Mouse (Mus musculus): ENCODE data around the gene Itk.

Gene Itk

DNA sequence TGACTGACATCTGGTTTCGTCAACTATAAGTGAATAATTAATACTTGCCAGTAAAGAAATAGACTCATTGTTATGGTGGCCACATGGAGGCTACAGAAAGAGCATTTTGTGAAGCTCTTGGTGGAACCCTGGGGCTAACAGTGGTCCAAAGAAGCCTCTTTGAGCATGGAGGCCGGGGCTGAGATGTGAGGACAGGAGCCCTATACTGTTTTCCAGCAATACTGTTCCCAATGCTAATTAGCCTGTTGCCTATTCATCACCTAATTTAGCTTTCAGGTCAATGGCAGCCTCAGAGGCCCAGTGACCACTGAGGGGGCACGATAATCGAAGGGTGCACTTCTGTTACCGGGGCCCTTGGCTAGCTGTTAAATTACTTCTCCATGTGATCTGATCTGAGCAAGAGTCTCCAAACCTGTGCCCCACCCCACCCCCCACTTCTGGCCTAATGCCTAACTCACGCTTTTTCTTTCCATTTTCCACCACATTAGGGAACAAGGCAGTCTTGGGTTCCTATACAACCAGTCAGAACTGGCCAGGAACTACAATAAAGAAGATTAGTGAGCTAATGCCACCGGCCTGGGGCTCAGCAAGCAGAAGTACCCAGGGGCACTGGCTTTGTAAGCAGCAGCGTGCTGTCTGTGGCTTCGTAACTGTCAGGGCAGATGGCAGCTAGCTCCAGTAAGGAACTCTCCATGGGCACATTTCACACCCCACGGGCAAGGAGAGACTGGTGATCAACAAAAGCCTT is 79.3 kb downstream of the Itk start:
- no peak for DNase-seq (ENCODE audit: extremely low read depth, insufficient read length, low spot score)

DNA sequence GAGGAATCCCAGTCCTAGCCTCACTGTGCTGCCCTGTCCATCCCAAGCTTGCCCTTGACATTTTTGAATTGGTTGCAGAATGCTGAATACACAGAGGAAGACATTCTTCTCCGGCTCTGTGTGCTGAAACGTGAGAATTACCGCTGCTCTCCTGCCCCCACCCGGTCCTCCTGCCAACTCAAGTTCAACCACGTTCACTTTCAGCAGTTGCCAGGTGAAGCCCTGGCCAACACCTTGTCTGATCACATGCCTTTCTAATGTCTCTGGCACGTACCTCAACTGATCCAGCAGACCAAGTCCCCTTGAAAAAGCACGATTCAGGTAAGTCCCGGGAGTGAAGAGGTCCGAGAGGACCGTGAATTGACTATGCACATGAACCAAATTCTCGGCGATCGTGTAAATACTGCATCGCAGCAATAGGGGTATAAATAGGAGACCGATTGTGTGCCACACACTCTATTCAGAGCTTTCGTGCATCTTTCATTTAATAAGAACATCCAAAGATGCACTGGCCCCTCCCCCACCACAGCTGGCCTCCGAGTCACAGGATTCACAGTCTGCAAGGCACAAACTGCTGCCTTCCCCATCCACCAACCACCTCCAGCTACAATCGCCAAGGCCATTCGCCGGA is 80.1 kb downstream of the Itk start:
- DNase-seq (ENCODE audit: extremely low read depth, insufficient read length, low spot score) = no peak

GRCm38 (mm10) chr11:46308271-46308974 is 80.9 kb downstream of the Itk start:
- no peak for DNase-seq (ENCODE audit: extremely low read depth, insufficient read length, low spot score)

GRCm38 (mm10) chr11:46307768-46308167 is 81.5 kb downstream of the Itk start:
- DNase-seq (ENCODE audit: extremely low read depth, insufficient read length, low spot score) = no peak

GRCm38 (mm10) chr11:46306776-46307175 is 82.5 kb downstream of the Itk start:
- DNase-seq (ENCODE audit: extremely low read depth, insufficient read length, low spot score) = no peak

DNA sequence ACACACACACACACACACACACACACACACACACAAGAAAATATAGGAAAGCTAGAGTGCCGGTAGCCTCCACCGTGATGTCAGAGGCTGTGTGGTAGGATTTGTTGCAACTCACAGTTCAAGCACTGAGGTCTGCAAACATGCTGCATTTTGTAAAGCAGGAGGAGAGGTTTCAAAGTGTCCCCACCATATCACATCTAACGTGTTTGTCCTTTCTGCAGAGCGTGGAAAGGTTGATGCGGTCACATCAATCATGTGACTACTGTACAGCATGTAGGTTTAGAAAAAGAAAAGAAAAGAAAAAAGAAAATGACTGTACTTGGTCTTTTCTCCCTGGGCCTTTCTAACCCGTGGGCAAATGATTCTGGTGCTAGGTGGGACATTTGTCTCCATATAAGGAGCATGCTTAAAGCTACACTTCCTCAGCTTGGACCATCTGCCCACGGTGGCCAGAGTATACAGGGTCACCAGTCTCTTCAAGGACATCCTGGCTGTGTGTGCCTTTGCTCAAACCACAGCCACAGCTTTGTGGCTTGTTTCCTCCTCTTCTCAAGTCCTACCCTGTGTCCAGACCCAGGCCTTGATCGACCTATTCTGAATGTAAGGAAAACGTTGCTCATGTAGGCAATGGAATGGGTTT is 83.3 kb downstream of the Itk start:
- DNase-seq (ENCODE audit: extremely low read depth, insufficient read length, low spot score) = no peak

DNA sequence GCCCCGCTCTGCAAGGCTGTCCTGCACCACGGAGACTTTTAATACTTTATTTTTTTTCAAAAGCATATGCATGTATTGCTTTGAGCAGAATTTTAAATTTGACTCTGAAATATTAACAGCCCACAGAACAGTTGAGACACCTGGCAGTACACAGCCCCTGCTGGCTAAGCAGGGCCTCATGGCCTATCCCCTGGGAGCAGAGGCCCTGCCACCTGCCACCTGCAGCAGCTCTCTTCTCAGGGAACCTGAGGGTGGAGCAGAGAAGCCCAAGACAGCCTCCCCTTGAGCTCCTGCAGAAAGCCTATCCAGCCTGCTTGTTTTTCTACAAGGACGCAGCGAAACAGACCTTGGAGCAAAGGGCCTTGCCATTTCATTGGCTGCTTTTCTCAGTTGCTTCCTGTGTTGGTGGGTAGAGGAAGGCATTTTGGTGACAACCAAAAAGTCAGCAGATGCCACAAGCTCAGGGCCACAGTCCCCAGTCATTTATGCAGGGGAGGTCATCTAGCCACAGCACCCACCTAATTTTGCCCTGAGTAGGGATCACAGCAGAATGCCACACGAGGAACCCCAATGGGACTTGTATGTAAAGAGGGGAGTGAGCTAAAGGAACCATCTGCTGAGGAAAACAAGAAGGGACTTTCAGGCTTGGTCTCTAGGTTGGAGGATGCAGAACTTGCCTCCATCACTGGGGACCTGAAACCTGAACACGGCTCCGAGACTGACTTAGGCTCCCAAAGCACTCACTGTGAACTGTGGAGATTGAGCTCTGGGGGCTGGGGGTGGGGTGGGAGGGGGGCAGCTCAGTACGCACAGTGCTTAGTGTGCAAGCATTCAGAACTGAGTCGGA is 84.2 kb downstream of the Itk start:
- DNase-seq (ENCODE audit: extremely low read depth, insufficient read length, low spot score) = no peak

DNA sequence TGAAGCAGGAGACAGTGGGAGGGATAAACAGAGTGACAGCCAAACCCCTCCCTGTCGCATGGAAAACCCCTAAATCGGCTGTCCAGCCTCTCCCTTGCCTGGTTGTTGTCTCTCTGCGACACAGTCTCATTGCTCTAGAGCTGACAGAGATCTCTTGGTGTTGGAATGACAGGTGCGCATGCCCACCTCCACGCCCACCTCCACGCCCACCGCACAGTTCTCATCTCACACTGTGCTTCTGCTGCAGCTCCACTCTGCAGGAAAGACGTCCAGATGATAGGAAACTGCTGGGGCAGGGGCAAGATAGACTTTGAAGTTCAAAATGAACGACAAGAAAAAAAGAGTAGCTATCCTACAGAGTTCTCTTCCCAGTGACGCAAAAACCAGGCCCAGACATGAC is 85.2 kb downstream of the Itk start:
- DNase-seq (ENCODE audit: extremely low read depth, insufficient read length, low spot score) = no peak

GRCm38 (mm10) chr11:46302471-46302870 is 86.8 kb downstream of the Itk start:
- no peak for DNase-seq (ENCODE audit: extremely low read depth, insufficient read length, low spot score)

GRCm38 (mm10) chr11:46301579-46302248 is 87.6 kb downstream of the Itk start:
- no peak for DNase-seq (ENCODE audit: extremely low read depth, insufficient read length, low spot score)

DNA sequence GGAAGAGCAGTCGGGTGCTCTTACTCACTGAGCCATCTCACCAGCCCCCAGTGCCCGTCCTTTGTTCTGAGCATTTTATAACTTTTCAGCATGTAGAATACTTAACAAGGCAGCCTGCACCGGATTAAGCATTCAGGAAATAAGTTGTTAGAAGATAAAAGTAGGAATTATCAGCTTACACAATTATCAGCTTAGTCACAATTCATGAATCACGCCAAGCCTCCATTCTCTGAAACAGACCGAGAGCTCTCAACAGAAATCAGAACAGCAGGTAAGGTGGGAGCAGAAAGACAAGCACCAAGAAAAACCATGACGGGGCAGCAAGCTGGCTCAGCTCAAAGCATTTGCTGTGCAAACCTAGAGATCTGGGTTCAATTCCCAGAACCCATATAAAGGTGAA is 89.4 kb downstream of the Itk start:
- DNase-seq (ENCODE audit: extremely low read depth, insufficient read length, low spot score) = no peak

- DNase-seq (ENCODE audit: extremely low read depth, insufficient read length, low spot score) = no peak
Observed at GRCm38 (mm10) chr11:46298889-46299785, 90.2 kb downstream of the Itk start.

DNA sequence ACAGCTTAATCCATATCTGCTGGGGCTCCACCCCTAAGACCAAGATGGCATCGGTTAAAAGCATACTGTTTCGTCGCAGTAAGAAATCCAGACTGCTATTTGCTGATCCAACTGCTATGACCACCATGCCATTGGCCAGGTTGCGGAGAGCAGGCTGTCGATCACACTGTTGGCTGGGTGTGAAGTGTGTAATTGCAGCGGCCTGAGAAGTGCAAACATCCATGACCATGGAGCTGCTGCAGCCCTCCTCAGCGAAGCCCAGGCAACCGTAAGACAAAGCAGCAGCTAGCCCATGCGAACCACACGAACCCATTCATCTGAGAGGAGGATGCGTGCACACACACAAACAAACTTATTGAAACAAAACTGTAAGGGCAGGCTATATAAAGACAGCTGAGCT is 94.9 kb downstream of the Itk start:
- DNase-seq (ENCODE audit: extremely low read depth, insufficient read length, low spot score) = no peak

GRCm38 (mm10) chr11:46293491-46293890 is 95.8 kb downstream of the Itk start:
- no peak for DNase-seq (ENCODE audit: extremely low read depth, insufficient read length, low spot score)

DNA sequence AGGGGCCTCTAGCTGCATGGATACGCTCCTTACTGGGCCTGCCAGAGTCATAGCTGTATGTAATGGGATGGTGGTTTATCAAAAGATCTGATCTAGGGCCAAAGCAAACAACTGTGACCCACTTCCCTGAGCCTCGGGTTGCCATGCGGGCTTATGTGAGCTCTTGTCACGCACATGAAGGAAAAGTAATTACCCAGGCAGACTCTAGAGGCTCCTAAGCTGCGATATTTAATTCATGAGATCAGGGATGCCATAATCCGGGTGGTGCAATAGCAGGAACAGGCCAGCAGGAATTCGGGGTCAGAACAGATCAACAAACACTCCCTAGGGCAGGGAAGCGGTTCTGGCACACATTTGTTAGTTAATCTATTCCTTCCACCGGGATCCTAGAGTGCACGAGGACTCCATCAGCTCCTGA is 98.3 kb downstream of the Itk start:
- no peak for DNase-seq (ENCODE audit: extremely low read depth, insufficient read length, low spot score)

GRCm38 (mm10) chr11:46289561-46289960 is 99.8 kb downstream of the Itk start:
- no peak for DNase-seq (ENCODE audit: extremely low read depth, insufficient read length, low spot score)

DNA sequence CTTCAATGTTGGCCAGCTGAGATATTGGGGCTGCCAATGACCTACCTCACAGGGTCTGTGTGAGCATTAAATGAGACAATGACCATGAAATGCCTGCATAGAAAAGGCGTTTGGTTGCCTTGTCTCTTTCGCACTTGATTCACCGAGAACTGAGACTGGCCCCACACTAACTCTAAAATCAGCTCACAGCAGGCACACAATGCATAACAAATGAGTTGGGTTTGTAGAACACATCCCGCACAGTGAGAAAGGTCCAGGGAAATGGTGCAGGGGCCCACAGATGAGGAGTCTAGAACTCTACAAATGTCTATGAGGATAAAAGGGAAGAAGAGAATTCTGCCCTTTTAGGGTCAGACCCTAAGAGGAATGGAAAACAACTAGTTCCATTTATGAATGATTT is 100.3 kb downstream of the Itk start:
- no peak for DNase-seq (ENCODE audit: extremely low read depth, insufficient read length, low spot score)

DNA sequence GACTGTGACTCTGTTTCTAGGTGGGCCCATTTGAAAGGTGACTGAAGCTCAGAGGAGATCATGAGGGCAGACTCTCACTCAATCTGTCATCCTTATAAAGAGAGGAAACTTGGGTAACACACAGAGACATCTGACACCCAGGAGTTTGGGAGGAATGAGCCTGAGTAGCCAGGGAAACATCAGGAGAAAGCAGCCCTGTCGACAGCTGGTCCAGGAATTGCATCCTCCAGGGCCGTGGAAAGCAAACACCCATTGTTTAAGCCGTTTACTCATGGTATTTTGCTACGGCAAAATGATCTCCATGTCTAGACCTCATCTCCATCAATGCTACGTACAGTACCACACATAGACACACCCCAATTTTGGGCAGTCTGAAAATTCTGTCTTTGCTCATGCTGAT is 101.2 kb downstream of the Itk start:
- no peak for DNase-seq (ENCODE audit: extremely low read depth, insufficient read length, low spot score)

DNA sequence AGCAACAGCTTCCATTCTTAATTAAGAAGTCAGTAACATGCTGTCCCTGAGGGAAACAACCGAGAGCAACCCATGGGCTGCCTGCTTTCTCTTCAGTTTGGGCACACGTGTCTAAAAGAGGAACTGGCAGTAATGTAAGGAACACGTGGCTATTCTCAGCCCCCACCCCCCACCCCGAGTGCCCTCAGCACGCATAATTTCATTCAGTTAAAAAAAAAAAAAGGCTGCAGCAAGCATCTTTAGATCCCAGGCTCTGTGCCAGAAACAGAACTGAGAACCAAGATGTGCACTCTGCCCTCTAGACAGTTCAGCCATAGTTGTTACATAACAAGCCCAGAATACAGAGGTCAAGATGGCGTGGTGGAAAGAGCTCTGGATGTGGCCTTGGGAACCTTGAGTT is 102.5 kb downstream of the Itk start:
- DNase-seq (ENCODE audit: extremely low read depth, insufficient read length, low spot score) = no peak
